ENCODE assay signal across 7 mouse cellular contexts in the genomic region with DNA sequence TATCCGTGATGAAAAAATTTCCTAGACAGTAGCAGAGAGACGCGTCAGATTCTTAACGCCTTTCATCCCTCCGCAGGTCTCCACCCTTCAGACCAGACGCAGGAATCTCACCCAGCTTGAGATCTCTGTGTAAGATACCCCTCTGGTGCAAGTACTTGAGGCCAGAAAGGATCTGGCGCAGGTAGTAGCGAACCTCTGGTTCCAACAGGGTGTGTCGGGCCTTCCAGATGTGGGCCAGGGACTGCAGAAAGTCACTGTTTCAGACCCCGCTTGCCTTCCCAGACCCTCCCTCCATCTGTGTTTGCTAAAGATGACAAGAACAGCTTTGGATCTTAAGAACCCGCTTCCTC. TPM values are rescaled to one million over a fixed set of nuclear protein-coding genes. Genes with fewer than 3 reads are reported as not detected.
DNase-seq lines count a peak whose midpoint lies in the region; ATAC-seq and TF ChIP-seq lines count a peak whose summit lies in the region.

No protein-coding gene starts in this region.

- no peak for DNase-seq in lung, postnatal 0 days (ENCODE audit: low spot score)
- no peak for DNase-seq in lung, adult 18-20 months
- DNase-seq in limb, embryonic 14.5 days (ENCODE audit: low spot score) = no peak
- no peak for DNase-seq in right cerebral cortex, postnatal 25 days
- no peak for DNase-seq in gastrocnemius, postnatal 4 days (ENCODE audit: low spot score in 2 of 2)

- WGBS in lung, postnatal 0 days = 35% methylated on average over 11 of the region's 11 CpGs
- WGBS in forebrain, embryonic 12.5 days = 5% methylated on average over 11 of the region's 11 CpGs
- WGBS in limb, embryonic 14.5 days = 12% methylated on average over 11 of the region's 11 CpGs
- WGBS in stomach, embryonic 15.5 days = 22% methylated on average over 11 of the region's 11 CpGs

- peak overlapping the region; percentile 85 for H3K4me3 ChIP-seq in lung, postnatal 0 days (ENCODE audit: low read depth, low read length)
- H3K4me3 ChIP-seq in forebrain, embryonic 12.5 days (replicated peaks) = peak overlapping the region; percentile 87
- H3K4me3 ChIP-seq in limb, embryonic 14.5 days (replicated peaks; ENCODE audit: low read length) = peak overlapping the region; percentile 80
- H3K4me3 ChIP-seq in stomach, embryonic 15.5 days (replicated peaks) = peak overlapping the region; percentile 67

- peaks cover 3% of the 10 kb centered on the region for H3K4me1 ChIP-seq in lung, postnatal 0 days (ENCODE audit: insufficient read depth, low read depth, low read length)
- H3K4me1 ChIP-seq in forebrain, embryonic 12.5 days = peaks cover 38% of the 10 kb centered on the region
- H3K4me1 ChIP-seq in limb, embryonic 14.5 days (ENCODE audit: control insufficient read depth, insufficient read depth, low read length) = peaks cover 8% of the 10 kb centered on the region; the same call in 1 of the 2 replicates
- peaks cover 20% of the 10 kb centered on the region for H3K4me1 ChIP-seq in stomach, embryonic 15.5 days

- no peak for ATAC-seq in lung, postnatal 0 days
- no peak for ATAC-seq in forebrain, embryonic 12.5 days (ENCODE audit: low FRiP score)
- no peak for ATAC-seq in limb, embryonic 14.5 days (ENCODE audit: low FRiP score, low read depth)
- no peak for ATAC-seq in stomach, embryonic 15.5 days (ENCODE audit: insufficient read depth, low FRiP score, low read depth)

- H3K27me3 ChIP-seq in lung, postnatal 0 days (replicated peaks; ENCODE audit: insufficient read depth, low read length) = no peaks in the 10 kb centered on the region
- H3K27me3 ChIP-seq in forebrain, embryonic 12.5 days = peaks cover 31% of the 10 kb centered on the region
- peaks cover 20% of the 10 kb centered on the region; the same call in 1 of the 2 replicates for H3K27me3 ChIP-seq in limb, embryonic 14.5 days (ENCODE audit: control insufficient read depth, insufficient read depth, low read length)
- peaks cover 9% of the 10 kb centered on the region; the same call in 1 of the 2 replicates for H3K27me3 ChIP-seq in stomach, embryonic 15.5 days (replicated peaks)

- no peak for TF ChIP-seq CTCF in lung, postnatal 0 days (IDR thresholded peaks at IDR 0.05)

- no peaks in the 10 kb centered on the region for H3K36me3 ChIP-seq in lung, postnatal 0 days (ENCODE audit: insufficient read depth, low read length)
- peaks cover 22% of the 10 kb centered on the region for H3K36me3 ChIP-seq in forebrain, embryonic 12.5 days (replicated peaks)
- H3K36me3 ChIP-seq in limb, embryonic 14.5 days (ENCODE audit: control insufficient read depth, insufficient read depth, low read length) = peaks cover 10% of the 10 kb centered on the region; the same call in 1 of the 2 replicates
- peaks cover 7% of the 10 kb centered on the region; the same call in 1 of the 2 replicates for H3K36me3 ChIP-seq in stomach, embryonic 15.5 days

- peak overlapping the region; percentile 99 for H3K4me2 ChIP-seq in lung, postnatal 0 days (replicated peaks; ENCODE audit: low read depth, low read length)
- H3K4me2 ChIP-seq in forebrain, embryonic 12.5 days = peak overlapping the region; percentile 93
- H3K4me2 ChIP-seq in limb, embryonic 14.5 days (replicated peaks; ENCODE audit: low read depth, low read length, severe bottlenecking) = peak overlapping the region; percentile 98
- peak overlapping the region; percentile 97 for H3K4me2 ChIP-seq in stomach, embryonic 15.5 days

- no peak for TF ChIP-seq POLR2A in limb, embryonic 14.5 days (IDR thresholded peaks at IDR 0.05; ENCODE audit: borderline replicate concordance, extremely low read depth, insufficient read depth, insufficient read length)

- H3K9ac ChIP-seq in lung, postnatal 0 days (replicated peaks; ENCODE audit: low read depth) = peak overlapping the region; percentile 78; the same call in 1 of the 2 replicates
- peak overlapping the region; percentile 83 for H3K9ac ChIP-seq in forebrain, embryonic 12.5 days
- H3K9ac ChIP-seq in limb, embryonic 14.5 days (ENCODE audit: low read depth, low read length, severe bottlenecking) = peak overlapping the region; percentile 75; the same call in 1 of the 2 replicates
- H3K9ac ChIP-seq in stomach, embryonic 15.5 days = peak overlapping the region; percentile 86; the same call in 1 of the 2 replicates

- H3K9me3 ChIP-seq in lung, postnatal 0 days (ENCODE audit: low read length) = no peaks in the 10 kb centered on the region
- no peaks in the 10 kb centered on the region for H3K9me3 ChIP-seq in forebrain, embryonic 12.5 days
- no peaks in the 10 kb centered on the region for H3K9me3 ChIP-seq in limb, embryonic 14.5 days (ENCODE audit: control insufficient read depth, low read length)
- H3K9me3 ChIP-seq in stomach, embryonic 15.5 days = no peaks in the 10 kb centered on the region

- no peak overlapping the region for H3K27ac ChIP-seq in lung, postnatal 0 days (ENCODE audit: low read length)
- no peak overlapping the region for H3K27ac ChIP-seq in forebrain, embryonic 12.5 days
- H3K27ac ChIP-seq in limb, embryonic 14.5 days (replicated peaks; ENCODE audit: low read depth, low read length) = no peak overlapping the region
- H3K27ac ChIP-seq in stomach, embryonic 15.5 days = no peak overlapping the region

- no peak for TF ChIP-seq EP300 in lung, postnatal 0 days (IDR thresholded peaks at IDR 0.05)

RNA-seq across cellular contexts. Expression of a gene that starts 1.0 kb away (rescaled TPM):
- 4.0 and 5.0 TPM in 2 replicates for polyA plus RNA-seq in lung, postnatal 0 days (2015; fragmentation: Nextera tagmentation; extraction: Ambion mirVana)
- 17.7 and 23.1 TPM in 2 replicates for polyA plus RNA-seq in forebrain, embryonic 12.5 days (2016; fragmentation: Nextera tagmentation; extraction: Ambion mirVana)
- 7.3 and 8.9 TPM in 2 replicates for polyA plus RNA-seq in limb, embryonic 14.5 days (2012; rRNA removed)
- polyA plus RNA-seq in limb, embryonic 14.5 days (2014; fragmentation: Nextera tagmentation; extraction: Ambion mirVana) = 4.7 and 5.8 TPM in 2 replicates
- 3.8 and 4.7 TPM in 2 replicates for polyA plus RNA-seq in stomach, embryonic 15.5 days (2015; fragmentation: Nextera tagmentation; extraction: Ambion mirVana)
- 1 to 10 TPM; 2.3 to 3.6 TPM for total RNA-seq in gastrocnemius, postnatal 4 days (2021)

RNA-seq across cellular contexts. Expression of a gene that starts 6.2 kb away (rescaled TPM):
- 26.1 and 27.2 TPM in 2 replicates for polyA plus RNA-seq in lung, postnatal 0 days (2015; fragmentation: Nextera tagmentation; extraction: Ambion mirVana)
- polyA plus RNA-seq in forebrain, embryonic 12.5 days (2016; fragmentation: Nextera tagmentation; extraction: Ambion mirVana) = not detected in 2 replicates
- polyA plus RNA-seq in limb, embryonic 14.5 days (2012; rRNA removed) = 0.10 and 0.14 TPM in 2 replicates
- polyA plus RNA-seq in limb, embryonic 14.5 days (2014; fragmentation: Nextera tagmentation; extraction: Ambion mirVana) = not detected in 2 replicates
- 0.24 TPM in 1 of 2 replicates, not detected in the other for polyA plus RNA-seq in stomach, embryonic 15.5 days (2015; fragmentation: Nextera tagmentation; extraction: Ambion mirVana)
- under 1 TPM in 1 of 2 experiments, not detected in 1; 0.47 TPM for total RNA-seq in gastrocnemius, postnatal 4 days (2021)

RNA-seq across cellular contexts. Expression of a gene that starts 7.2 kb away (rescaled TPM):
- polyA plus RNA-seq in lung, postnatal 0 days (2015; fragmentation: Nextera tagmentation; extraction: Ambion mirVana) = 3.8 and 4.3 TPM in 2 replicates
- polyA plus RNA-seq in forebrain, embryonic 12.5 days (2016; fragmentation: Nextera tagmentation; extraction: Ambion mirVana) = 3.2 and 5.2 TPM in 2 replicates
- 16.0 and 23.0 TPM in 2 replicates for polyA plus RNA-seq in limb, embryonic 14.5 days (2012; rRNA removed)
- 5.0 and 6.2 TPM in 2 replicates for polyA plus RNA-seq in limb, embryonic 14.5 days (2014; fragmentation: Nextera tagmentation; extraction: Ambion mirVana)
- polyA plus RNA-seq in stomach, embryonic 15.5 days (2015; fragmentation: Nextera tagmentation; extraction: Ambion mirVana) = 6.7 and 7.6 TPM in 2 replicates
- total RNA-seq in gastrocnemius, postnatal 4 days (2021) = 1 to 10 TPM; 6.2 to 8.8 TPM

RNA-seq across cellular contexts. Expression of a gene that starts 23.3 kb away (rescaled TPM):
- polyA plus RNA-seq in lung, postnatal 0 days (2015; fragmentation: Nextera tagmentation; extraction: Ambion mirVana) = 633 and 681 TPM in 2 replicates
- polyA plus RNA-seq in forebrain, embryonic 12.5 days (2016; fragmentation: Nextera tagmentation; extraction: Ambion mirVana) = 668 and 669 TPM in 2 replicates
- 1,144 and 1,706 TPM in 2 replicates for polyA plus RNA-seq in limb, embryonic 14.5 days (2012; rRNA removed)
- polyA plus RNA-seq in limb, embryonic 14.5 days (2014; fragmentation: Nextera tagmentation; extraction: Ambion mirVana) = 1,276 and 1,329 TPM in 2 replicates
- polyA plus RNA-seq in stomach, embryonic 15.5 days (2015; fragmentation: Nextera tagmentation; extraction: Ambion mirVana) = 968 and 983 TPM in 2 replicates
- total RNA-seq in gastrocnemius, postnatal 4 days (2021) = 1,000 to 10,000 TPM; 1,262 to 1,321 TPM

RNA-seq across cellular contexts. Expression of a gene that starts 36.9 kb away (rescaled TPM):
- polyA plus RNA-seq in lung, postnatal 0 days (2015; fragmentation: Nextera tagmentation; extraction: Ambion mirVana) = 3.6 and 4.0 TPM in 2 replicates
- 5.9 and 6.7 TPM in 2 replicates for polyA plus RNA-seq in forebrain, embryonic 12.5 days (2016; fragmentation: Nextera tagmentation; extraction: Ambion mirVana)
- polyA plus RNA-seq in limb, embryonic 14.5 days (2012; rRNA removed) = 24.0 and 37.5 TPM in 2 replicates
- polyA plus RNA-seq in limb, embryonic 14.5 days (2014; fragmentation: Nextera tagmentation; extraction: Ambion mirVana) = 11.2 and 11.4 TPM in 2 replicates
- 6.5 and 7.0 TPM in 2 replicates for polyA plus RNA-seq in stomach, embryonic 15.5 days (2015; fragmentation: Nextera tagmentation; extraction: Ambion mirVana)
- 10 to 100 TPM; 10.4 to 12.8 TPM for total RNA-seq in gastrocnemius, postnatal 4 days (2021)

Comparison
In these comparisons a context has a peak if more than half of its experiments do, and no peak if none do; other contexts are left out.
1. RNA of a gene that starts 6.2 kb away (polyA plus RNA-seq): 26.1 to 27.2 TPM in lung, postnatal 0 days; 0.24 TPM in stomach, embryonic 15.5 days, 0.10 to 0.14 TPM in limb, embryonic 14.5 days and not detected in forebrain, embryonic 12.5 days; every median in the first group is over 10 times any median in the second.
2. Peak in every context shown above with its lines, with median percentiles within 50 percentile points of each other: H3K4me2 ChIP-seq, H3K4me3 ChIP-seq and H3K9ac ChIP-seq.